Mouse (Mus musculus) erythroblast, embryonic 14.5 days (primary cell): ENCODE data around the gene Snapc5.

Source experiments
- GATA1 ChIP-seq: IDR thresholded peaks from 2 replicates; pipeline ENCODE4 v1.6.1; 2012; ENCODE audit warnings: low read length, inconsistent platforms, mixed read lengths
- TAL1 ChIP-seq: IDR thresholded peaks from 3 replicates; pipeline ENCODE4 v1.6.1; 2012; ENCODE audit warnings: low read length, inconsistent platforms, mixed read lengths

DNA sequence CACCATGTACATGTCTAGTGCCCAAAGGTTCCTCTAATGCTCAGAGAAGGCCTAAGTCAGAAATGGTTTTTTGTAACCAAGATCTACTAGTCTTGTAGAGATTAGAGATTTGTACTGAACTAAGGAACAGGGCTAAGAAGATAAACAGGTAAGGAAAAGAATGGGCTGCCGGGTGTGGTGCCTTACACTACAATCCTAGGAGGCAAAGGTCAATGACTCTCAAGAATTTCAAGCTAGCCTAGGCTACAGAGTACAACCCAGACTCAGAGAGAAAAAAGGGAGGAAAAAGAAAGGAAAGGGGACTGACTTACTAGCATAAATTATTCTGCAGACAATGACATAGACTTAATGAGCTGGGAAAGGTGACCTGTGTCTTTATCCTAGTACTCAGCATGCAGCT is 41.5 kb downstream of the Snapc5 start:
- TF ChIP-seq TAL1 (no peak), GATA1 (no peak)
